Mouse (Mus musculus) midbrain, postnatal 0 days (tissue): Measurements from ENCODE around the gene Olfr635. TPM values are rescaled to one million over a fixed set of nuclear protein-coding genes. Genes with fewer than 3 reads are reported as not detected.

ENCODE experiments used
- ATAC-seq: fragments of 200-750 bp; cut with Nextera tagmentation; 2 replicates; pipeline ENCODE4 v1.8.0; 2017; ENCODE audit warnings: moderate number of reproducible peaks, mild to moderate bottlenecking, moderate TSS enrichment, moderate library complexity; ENCODE audit not compliant: low FRiP score
- DNase-seq: peaks from one replicate; pipeline ENCODE4 v3.0.0-alpha.2; 2015; ENCODE audit warnings: low spot score
- H3K27ac ChIP-seq: fragments of 300-500 bp; sonication (generic); 2 replicates; pipeline ENCODE4 v1.5.1; 2014; ENCODE audit warnings: low read depth, mild to moderate bottlenecking, low read length, mixed read lengths
- H3K27me3 ChIP-seq: fragments of 300-500 bp; sonication (generic); 2 replicates; pipeline ENCODE4 v1.6.1; 2014; ENCODE audit warnings: low read length, control low read depth, mixed read lengths; ENCODE audit not compliant: insufficient read depth
- H3K36me3 ChIP-seq: fragments of 300-500 bp; sonication (generic); 2 replicates; pipeline ENCODE4 v1.6.1; 2014; ENCODE audit warnings: low read length, control low read depth, mixed read lengths; ENCODE audit not compliant: insufficient read depth
- H3K4me1 ChIP-seq: fragments of 300-500 bp; sonication (generic); 2 replicates; pipeline ENCODE4 v1.6.1; 2014; ENCODE audit warnings: mild to moderate bottlenecking, control low read depth, antibody characterized with exemption, low read length, mixed read lengths; ENCODE audit not compliant: insufficient read depth
- H3K4me2 ChIP-seq: fragments of 300-500 bp; sonication (generic); 2 replicates; pipeline ENCODE4 v1.6.1; 2014; ENCODE audit warnings: low read depth, mild to moderate bottlenecking, low read length, mixed read lengths; ENCODE audit not compliant: poor library complexity, severe bottlenecking
- H3K4me3 ChIP-seq: fragments of 300-500 bp; sonication (generic); 2 replicates; pipeline ENCODE4 v1.5.1; 2014; ENCODE audit warnings: low read depth, mild to moderate bottlenecking, low read length, moderate library complexity
- H3K9ac ChIP-seq: fragments of 300-500 bp; sonication (generic); replicated peaks from 2 replicates; pipeline ENCODE4 v1.6.1; 2014; ENCODE audit warnings: mild to moderate bottlenecking, low read length, moderate library complexity, mixed read lengths; ENCODE audit not compliant: poor library complexity, severe bottlenecking
- H3K9me3 ChIP-seq: fragments of 300-500 bp; sonication (generic); 2 replicates; pipeline ENCODE4 v1.6.1; 2016; ENCODE audit warnings: low read length, control low read depth
- CTCF ChIP-seq: IDR thresholded peaks from 2 replicates; pipeline ENCODE4 v1.5.1; 2016; ENCODE audit warnings: antibody characterized with exemption, mild to moderate bottlenecking
- WGBS: fragments of 180-500 bp; shearing (Covaris S2); extraction: QIAGEN DNeasy Blood & Tissue Kit; methylation state at CpG from one replicate; pipeline ENCODE4 v1.1.7; 2014; 5-methylcytosine and 5-hydroxymethylcytosine counted together
- polyA plus RNA-seq: library from polyadenylated mRNA; unstranded; fragments of >200 nt; fragmentation: Nextera tagmentation; extraction: Ambion mirVana; gene quantifications from 2 replicates; pipeline ENCODE4 v1.2.1, GENCODE M21; 2015
- total RNA-seq: library from RNA; depleted of rRNA; stranded (reverse); fragments of >200 nt; gene quantifications from 2 replicates; pipeline ENCODE4 v1.2.3, GENCODE M21; 2014; rRNA removed

Olfr635 gene
- total and polyA plus RNA-seq, 2 experiments from 2014 or later, result 0.01 TPM; not detected in 1

DNA sequence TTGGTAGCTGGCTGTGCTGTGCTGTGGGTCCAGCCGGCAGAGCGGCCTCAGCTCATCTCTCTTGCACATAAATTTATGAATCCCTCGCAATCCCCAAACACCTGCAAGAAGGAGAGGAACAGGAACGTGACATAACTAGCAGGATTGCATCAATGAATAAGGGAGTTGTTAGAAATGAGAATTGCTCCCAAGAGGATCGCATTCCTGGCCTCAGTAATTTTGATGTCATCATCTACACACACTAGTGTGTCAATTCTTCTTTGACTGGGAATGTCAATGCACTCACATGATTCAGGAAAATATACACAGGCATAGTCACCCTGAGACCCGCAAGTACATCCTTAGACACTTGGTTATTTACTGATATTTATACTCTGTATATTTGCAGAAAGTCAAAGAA is 54.5 kb downstream of the Olfr635 start, which contains the start of gene Olfr640:
TSS of gene Olfr640 (minus strand) at position 101 of the 400 bp plus-strand sequence.
- DNase-seq, result no peak
- no peak within 1 kb of the TSS for H3K4me3 ChIP-seq
- H3K9me3 ChIP-seq, result no peaks in the 10 kb centered on the region
- H3K36me3 ChIP-seq, result no peaks in the 10 kb centered on the region
- no peak for ATAC-seq
- no peaks in the 10 kb centered on the region for H3K27me3 ChIP-seq
- no peaks in the 10 kb centered on the region for H3K4me1 ChIP-seq
- H3K27ac ChIP-seq, result no peak within 1 kb of the TSS
- no peak within 1 kb of the TSS for H3K4me2 ChIP-seq
- no peak for TF ChIP-seq CTCF
- WGBS, result 79% methylated on average over 6 of the region's 6 CpGs
- H3K9ac ChIP-seq, result no peak within 1 kb of the TSS

- DNase-seq (no peak), ATAC-seq (no peak)
- H3K4me1 ChIP-seq, result no peaks in the 10 kb centered on the region
- H3K9ac ChIP-seq, result no peak overlapping the region
- no peaks in the 10 kb centered on the region for H3K9me3 ChIP-seq
- H3K36me3 ChIP-seq, result no peaks in the 10 kb centered on the region
- no peak for TF ChIP-seq CTCF
- H3K4me3 ChIP-seq, result no peak overlapping the region
- no peak overlapping the region for H3K27ac ChIP-seq
- no peaks in the 10 kb centered on the region for H3K27me3 ChIP-seq
- WGBS, result 77% methylated on average over 3 of the region's 3 CpGs
- no peak overlapping the region for H3K4me2 ChIP-seq
These were observed 56.0 kb downstream of the Olfr635 start for GRCm38 (mm10) chr7:104026978-104027377.

DNA sequence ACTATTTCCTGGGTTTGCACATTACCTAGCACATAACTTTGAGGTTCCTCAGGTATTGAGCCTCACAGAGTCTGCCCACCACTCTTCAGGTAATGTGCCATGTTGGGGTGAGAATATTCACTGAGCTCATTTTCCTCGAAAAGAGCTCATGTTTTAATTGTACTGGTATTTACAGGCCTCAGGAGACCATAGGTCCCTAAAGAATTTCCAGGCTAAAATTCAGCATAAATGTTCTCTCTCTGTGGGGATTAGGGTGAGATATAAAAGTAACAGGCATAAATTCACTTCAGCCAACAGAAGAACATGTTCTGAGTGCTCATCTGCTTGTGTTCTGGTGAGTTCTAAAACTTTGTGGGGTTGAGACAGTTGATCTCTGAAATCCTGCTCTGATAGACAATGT is 64.2 kb downstream of the Olfr635 start, which contains the start of gene Olfr641:
TSS of gene Olfr641 (plus strand) at position 301 of the 400 bp plus-strand sequence.
- ATAC-seq, result no peak
- 63% methylated on average over 1 of the region's 1 CpGs for WGBS

More for the DNA sequence above, 64.2 kb downstream of the Olfr635 start, which contains the start of gene Olfr641:
- Histone ChIP-seq H3K27me3 (no peaks in the 10 kb centered on the region), H3K4me3 (no peak within 1 kb of the TSS), H3K9ac (no peak within 1 kb of the TSS), H3K9me3 (no peaks in the 10 kb centered on the region), H3K4me1 (no peaks in the 10 kb centered on the region), H3K4me2 (no peak within 1 kb of the TSS), H3K27ac (no peak within 1 kb of the TSS), H3K36me3 (no peaks in the 10 kb centered on the region)
- no peak for DNase-seq
- TF ChIP-seq CTCF, result no peak

Other genes starting within 250 kb of the Olfr635 start
Only the 30 nearest of the 34 such genes appear.
- gene Olfr630, start 213.8 kb upstream of the Olfr635 start, total RNA-seq, result not detected in 2 replicates
- gene Olfr630, start 213.8 kb upstream of the Olfr635 start, polyA plus RNA-seq, result not detected in 2 replicates
- not detected in 2 replicates for gene Olfr69, start 199.6 kb upstream of the Olfr635 start, total RNA-seq
- gene Olfr69, start 199.6 kb upstream of the Olfr635 start, polyA plus RNA-seq, result not detected in 2 replicates
- gene Olfr68, start 191.5 kb upstream of the Olfr635 start, total RNA-seq, result not detected in 2 replicates
- gene Olfr68, start 191.5 kb upstream of the Olfr635 start, polyA plus RNA-seq, result not detected in 2 replicates
- not detected in 2 replicates for gene Olfr67, start 179.3 kb upstream of the Olfr635 start, total RNA-seq
- not detected in 2 replicates for gene Olfr67, start 179.3 kb upstream of the Olfr635 start, polyA plus RNA-seq
- gene Hbb-bt, start 157.2 kb upstream of the Olfr635 start, total RNA-seq, result 140 and 223 TPM in 2 replicates
- gene Hbb-bt, start 157.2 kb upstream of the Olfr635 start, polyA plus RNA-seq, result 153 and 165 TPM in 2 replicates
- 1,016 and 1,022 TPM in 2 replicates for gene Hbb-bs, start 143.1 kb upstream of the Olfr635 start, total RNA-seq
- 709 and 771 TPM in 2 replicates for gene Hbb-bs, start 143.1 kb upstream of the Olfr635 start, polyA plus RNA-seq
- not detected in 2 replicates for gene Hbb-bh2, start 130.6 kb upstream of the Olfr635 start, total RNA-seq
- gene Hbb-bh2, start 130.6 kb upstream of the Olfr635 start, polyA plus RNA-seq, result not detected in 2 replicates
- not detected in 2 replicates for gene Hbb-bh1, start 128.0 kb upstream of the Olfr635 start, total RNA-seq
- gene Hbb-bh1, start 128.0 kb upstream of the Olfr635 start, polyA plus RNA-seq, result not detected in 2 replicates
- gene Hbb-y, start 117.9 kb upstream of the Olfr635 start, total RNA-seq, result 1.0 TPM in 1 of 2 replicates, not detected in the other
- 1.1 TPM in 1 of 2 replicates, not detected in the other for gene Hbb-y, start 117.9 kb upstream of the Olfr635 start, polyA plus RNA-seq
- gene Olfr66, start 84.9 kb upstream of the Olfr635 start, total RNA-seq, result not detected in 2 replicates
- not detected in 2 replicates for gene Olfr66, start 84.9 kb upstream of the Olfr635 start, polyA plus RNA-seq
- 0.05 TPM in 1 of 2 replicates, not detected in the other for gene Olfr64, start 76.7 kb upstream of the Olfr635 start, total RNA-seq
- gene Olfr64, start 76.7 kb upstream of the Olfr635 start, polyA plus RNA-seq, result not detected in 2 replicates
- not detected in 2 replicates for gene Olfr65, start 67.7 kb upstream of the Olfr635 start, total RNA-seq
- not detected in 2 replicates for gene Olfr65, start 67.7 kb upstream of the Olfr635 start, polyA plus RNA-seq
- gene Olfr631, start 42.3 kb upstream of the Olfr635 start, total RNA-seq, result not detected in 2 replicates
- gene Olfr631, start 42.3 kb upstream of the Olfr635 start, polyA plus RNA-seq, result not detected in 2 replicates
- not detected in 2 replicates for gene Olfr632, start 36.8 kb upstream of the Olfr635 start, total RNA-seq
- gene Olfr632, start 36.8 kb upstream of the Olfr635 start, polyA plus RNA-seq, result not detected in 2 replicates
- gene Olfr633, start 26.7 kb upstream of the Olfr635 start, total RNA-seq, result not detected in 2 replicates
- not detected in 2 replicates for gene Olfr633, start 26.7 kb upstream of the Olfr635 start, polyA plus RNA-seq
- gene Olfr638, start 27.6 kb downstream of the Olfr635 start, total RNA-seq, result not detected in 2 replicates
- not detected in 2 replicates for gene Olfr638, start 27.6 kb downstream of the Olfr635 start, polyA plus RNA-seq
- gene Olfr639, start 46.2 kb downstream of the Olfr635 start, total RNA-seq, result 0.14 TPM in 1 of 2 replicates, not detected in the other
- not detected in 2 replicates for gene Olfr639, start 46.2 kb downstream of the Olfr635 start, polyA plus RNA-seq
- gene Olfr640, start 54.4 kb downstream of the Olfr635 start, total RNA-seq, result 0.11 TPM in 1 of 2 replicates, not detected in the other
- 0.06 TPM in 1 of 2 replicates, not detected in the other for gene Olfr640, start 54.4 kb downstream of the Olfr635 start, polyA plus RNA-seq
- not detected in 2 replicates for gene Olfr641, start 64.3 kb downstream of the Olfr635 start, total RNA-seq
- not detected in 2 replicates for gene Olfr641, start 64.3 kb downstream of the Olfr635 start, polyA plus RNA-seq
- not detected in 2 replicates for gene Olfr642, start 81.5 kb downstream of the Olfr635 start, total RNA-seq
- not detected in 2 replicates for gene Olfr642, start 81.5 kb downstream of the Olfr635 start, polyA plus RNA-seq
- gene 4930516K23Rik, start 90.3 kb downstream of the Olfr635 start, total RNA-seq, result not detected in 2 replicates
- not detected in 2 replicates for gene 4930516K23Rik, start 90.3 kb downstream of the Olfr635 start, polyA plus RNA-seq
- gene Olfr644, start 100.7 kb downstream of the Olfr635 start, total RNA-seq, result not detected in 2 replicates
- not detected in 2 replicates for gene Olfr644, start 100.7 kb downstream of the Olfr635 start, polyA plus RNA-seq
- gene Olfr645, start 114.3 kb downstream of the Olfr635 start, total RNA-seq, result not detected in 2 replicates
- not detected in 2 replicates for gene Olfr645, start 114.3 kb downstream of the Olfr635 start, polyA plus RNA-seq
- gene Olfr646, start 133.7 kb downstream of the Olfr635 start, total RNA-seq, result not detected in 2 replicates
- not detected in 2 replicates for gene Olfr646, start 133.7 kb downstream of the Olfr635 start, polyA plus RNA-seq
- gene Ubqln5, start 158.7 kb downstream of the Olfr635 start, total RNA-seq, result not detected in 2 replicates
- gene Ubqln5, start 158.7 kb downstream of the Olfr635 start, polyA plus RNA-seq, result not detected in 2 replicates
- not detected in 2 replicates for gene Olfr643, start 166.3 kb downstream of the Olfr635 start, total RNA-seq
- not detected in 2 replicates for gene Olfr643, start 166.3 kb downstream of the Olfr635 start, polyA plus RNA-seq
- not detected in 2 replicates for gene Ubqln3, start 172.1 kb downstream of the Olfr635 start, total RNA-seq
- not detected in 2 replicates for gene Ubqln3, start 172.1 kb downstream of the Olfr635 start, polyA plus RNA-seq
- gene Ubqlnl, start 179.4 kb downstream of the Olfr635 start, total RNA-seq, result not detected in 2 replicates
- gene Ubqlnl, start 179.4 kb downstream of the Olfr635 start, polyA plus RNA-seq, result not detected in 2 replicates
- not detected in 2 replicates for gene Olfm5, start 193.7 kb downstream of the Olfr635 start, total RNA-seq
- gene Olfm5, start 193.7 kb downstream of the Olfr635 start, polyA plus RNA-seq, result not detected in 2 replicates
- not detected in 2 replicates for gene Olfr648, start 212.2 kb downstream of the Olfr635 start, total RNA-seq
- gene Olfr648, start 212.2 kb downstream of the Olfr635 start, polyA plus RNA-seq, result 0.39 and 0.42 TPM in 2 replicates